ENCODE assay signal across 8 mouse cellular contexts in the genomic region with DNA sequence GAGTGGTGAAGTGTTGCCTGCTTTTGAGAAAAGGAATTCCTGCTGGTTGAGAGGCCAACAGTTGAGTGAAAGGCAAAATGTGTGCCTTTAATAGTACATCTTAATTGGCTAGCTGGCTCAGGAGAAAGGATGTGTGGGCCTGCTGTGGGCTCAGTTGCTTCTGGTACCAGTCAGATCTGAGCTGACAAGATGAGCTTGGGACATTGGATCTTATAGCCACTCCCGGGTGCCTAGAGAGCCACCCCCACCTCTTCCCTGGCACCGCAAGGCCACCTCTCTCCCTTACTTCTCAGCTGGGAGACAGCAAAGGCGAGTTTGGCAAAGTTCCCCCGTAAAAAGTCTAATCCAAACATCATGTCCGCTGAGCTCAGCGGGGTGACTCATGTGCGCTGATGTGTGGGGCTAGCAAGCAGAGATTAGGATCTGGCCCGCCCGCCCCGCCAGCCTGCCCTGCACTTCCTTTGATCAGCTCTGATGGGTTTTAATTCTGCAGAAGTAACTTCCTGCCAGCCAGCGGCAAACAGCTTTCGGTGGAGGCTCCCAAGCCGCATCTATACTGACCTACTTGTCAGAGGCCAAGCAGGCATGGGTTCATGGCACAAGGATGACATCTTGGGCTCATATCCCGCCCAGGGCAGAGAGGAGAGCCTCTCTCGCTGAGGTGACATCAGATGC. TPM values are rescaled to one million over a fixed set of nuclear protein-coding genes. Genes with fewer than 3 reads are reported as not detected.
DNase-seq lines count a peak whose midpoint lies in the region; ATAC-seq and TF ChIP-seq lines count a peak whose summit lies in the region.

No protein-coding gene starts in this region.

- no peak overlapping the region for H3K27ac ChIP-seq in layer of hippocampus, adult 2 months
- H3K27ac ChIP-seq in embryonic facial prominence, embryonic 14.5 days (replicated peaks; ENCODE audit: low read depth, low read length): peak overlapping the region; percentile 79
- H3K27ac ChIP-seq in heart, embryonic 12.5 days (ENCODE audit: poor library complexity, severe bottlenecking): peak overlapping the region; percentile 76
- peak overlapping the region; percentile 59 for H3K27ac ChIP-seq in kidney, embryonic 16.5 days (ENCODE audit: low read length)
- H3K27ac ChIP-seq in lung, embryonic 16.5 days (ENCODE audit: low read length): peak overlapping the region; percentile 94
- H3K27ac ChIP-seq in olfactory bulb, adult 2 months (ENCODE audit: insufficient read depth, low read depth, low read length): no peak overlapping the region

- no peaks in the 10 kb centered on the region for H3K36me3 ChIP-seq in embryonic facial prominence, embryonic 14.5 days (ENCODE audit: control insufficient read depth, insufficient read depth, low read length)
- H3K36me3 ChIP-seq in heart, embryonic 12.5 days: no peaks in the 10 kb centered on the region
- no peaks in the 10 kb centered on the region for H3K36me3 ChIP-seq in kidney, embryonic 16.5 days (ENCODE audit: insufficient read depth, low read length)
- H3K36me3 ChIP-seq in lung, embryonic 16.5 days (ENCODE audit: control insufficient read depth, insufficient read depth, low read length): no peaks in the 10 kb centered on the region

- peak overlapping the region; percentile 29 for H3K4me3 ChIP-seq in layer of hippocampus, adult 2 months
- no peak overlapping the region; the same call in 1 of the 2 replicates for H3K4me3 ChIP-seq in embryonic facial prominence, embryonic 14.5 days (ENCODE audit: low read depth, low read length)
- peak overlapping the region; percentile 3; the same call in 1 of the 2 replicates for H3K4me3 ChIP-seq in heart, embryonic 12.5 days
- no peak overlapping the region; the same call in 1 of the 2 replicates for H3K4me3 ChIP-seq in kidney, embryonic 16.5 days (ENCODE audit: low read length)
- peak overlapping the region; percentile 9; the same call in 1 of the 2 replicates for H3K4me3 ChIP-seq in lung, embryonic 16.5 days (ENCODE audit: low read length)
- H3K4me3 ChIP-seq in olfactory bulb, adult 2 months (ENCODE audit: insufficient read depth, low read depth, low read length): 0 out of 2 replicates have a peak overlapping the region, but pooled peaks have one; percentile 12

- H3K9ac ChIP-seq in embryonic facial prominence, embryonic 14.5 days (ENCODE audit: low read depth, low read length): 0 out of 2 replicates have a peak overlapping the region, but pooled peaks have one; percentile 25
- peak overlapping the region; percentile 37 for H3K9ac ChIP-seq in heart, embryonic 12.5 days
- H3K9ac ChIP-seq in kidney, embryonic 16.5 days (replicated peaks; ENCODE audit: low read length): peak overlapping the region; percentile 29; the same call in 1 of the 2 replicates
- H3K9ac ChIP-seq in lung, embryonic 16.5 days (ENCODE audit: low read length): peak overlapping the region; percentile 51

- ATAC-seq in embryonic facial prominence, embryonic 14.5 days (ENCODE audit: low read depth): peak; percentile 53
- no peak for ATAC-seq in heart, embryonic 12.5 days (ENCODE audit: insufficient number of reproducible peaks, low FRiP score)
- peak; percentile 77 for ATAC-seq in kidney, embryonic 16.5 days (ENCODE audit: low FRiP score, low TSS enrichment)
- peak; percentile 77 for ATAC-seq in lung, embryonic 16.5 days (ENCODE audit: low read depth)

- H3K4me1 ChIP-seq in embryonic facial prominence, embryonic 14.5 days (ENCODE audit: control insufficient read depth, insufficient read depth, low read length): peaks cover 20% of the 10 kb centered on the region
- H3K4me1 ChIP-seq in heart, embryonic 12.5 days (replicated peaks): peaks cover 53% of the 10 kb centered on the region
- peaks cover 29% of the 10 kb centered on the region for H3K4me1 ChIP-seq in kidney, embryonic 16.5 days (ENCODE audit: insufficient read depth, low read length)
- peaks cover 28% of the 10 kb centered on the region for H3K4me1 ChIP-seq in lung, embryonic 16.5 days (replicated peaks; ENCODE audit: control insufficient read depth, insufficient read depth, low read length)
- H3K4me1 ChIP-seq in olfactory bulb, adult 2 months (ENCODE audit: control insufficient read depth, insufficient read depth, low read length): peaks cover 15% of the 10 kb centered on the region

- DNase-seq in layer of hippocampus, adult 2 months (ENCODE audit: low spot score in 2 of 2): no peak
- DNase-seq in layer of hippocampus, postnatal 10 days (ENCODE audit: low spot score in 2 of 2): no peak
- peak; percentile 83 for DNase-seq in embryonic facial prominence, embryonic 14.5 days (ENCODE audit: low spot score)
- DNase-seq in thymus, postnatal 0 days (ENCODE audit: low spot score): peak; percentile 54

- no peaks in the 10 kb centered on the region for H3K27me3 ChIP-seq in embryonic facial prominence, embryonic 14.5 days (replicated peaks; ENCODE audit: control insufficient read depth, insufficient read depth, low read length)
- no peaks in the 10 kb centered on the region for H3K27me3 ChIP-seq in heart, embryonic 12.5 days (replicated peaks)
- no peaks in the 10 kb centered on the region for H3K27me3 ChIP-seq in kidney, embryonic 16.5 days (ENCODE audit: insufficient read depth, low read length)
- H3K27me3 ChIP-seq in lung, embryonic 16.5 days (ENCODE audit: control insufficient read depth, insufficient read depth, low read depth, low read length): no peaks in the 10 kb centered on the region

- TF ChIP-seq CTCF in layer of hippocampus, adult 2 months (conservative IDR thresholded peaks at IDR 0.05): no peak
- TF ChIP-seq CTCF in olfactory bulb, adult 2 months (IDR thresholded peaks at IDR 0.05; ENCODE audit: insufficient read depth, low read depth, low read length): no peak

- peak overlapping the region; percentile 46 for H3K4me2 ChIP-seq in embryonic facial prominence, embryonic 14.5 days (ENCODE audit: low read depth, low read length)
- H3K4me2 ChIP-seq in heart, embryonic 12.5 days: peak overlapping the region; percentile 61
- H3K4me2 ChIP-seq in kidney, embryonic 16.5 days (replicated peaks; ENCODE audit: low read depth, low read length): peak overlapping the region; percentile 47
- H3K4me2 ChIP-seq in lung, embryonic 16.5 days (ENCODE audit: low read depth, low read length): peak overlapping the region; percentile 42

- WGBS in embryonic facial prominence, embryonic 14.5 days: 4% methylated on average over 15 of the region's 15 CpGs
- 8% methylated on average over 15 of the region's 15 CpGs for WGBS in heart, embryonic 12.5 days
- 4% methylated on average over 15 of the region's 15 CpGs for WGBS in kidney, embryonic 16.5 days
- 1% methylated on average over 15 of the region's 15 CpGs for WGBS in lung, embryonic 16.5 days
- 6% methylated on average over 15 of the region's 15 CpGs for WGBS in olfactory bulb, adult 2 months

- TF ChIP-seq POLR2A in olfactory bulb, adult 2 months (IDR thresholded peaks at IDR 0.05; ENCODE audit: insufficient read depth, low read depth, low read length): no peak

- no peaks in the 10 kb centered on the region for H3K9me3 ChIP-seq in embryonic facial prominence, embryonic 14.5 days (ENCODE audit: control insufficient read depth, low read length)
- no peaks in the 10 kb centered on the region for H3K9me3 ChIP-seq in heart, embryonic 12.5 days (replicated peaks)
- no peaks in the 10 kb centered on the region for H3K9me3 ChIP-seq in kidney, embryonic 16.5 days (ENCODE audit: low read length)
- H3K9me3 ChIP-seq in lung, embryonic 16.5 days (ENCODE audit: control insufficient read depth, low read length): no peaks in the 10 kb centered on the region

RNA-seq across cellular contexts. Expression of a gene that starts 38.4 kb away (rescaled TPM):
- 10 to 100 TPM; 23.3 to 26.1 TPM for total RNA-seq in layer of hippocampus, adult 2 months (2021)
- 10 to 100 TPM; 33.4 to 35.0 TPM for total RNA-seq in layer of hippocampus, postnatal 10 days (2021)
- 35.3 and 40.0 TPM in 2 replicates for polyA plus RNA-seq in embryonic facial prominence, embryonic 14.5 days (2014; fragmentation: Nextera tagmentation; extraction: Ambion mirVana)
- polyA plus RNA-seq in heart, embryonic 12.5 days (2016; fragmentation: Nextera tagmentation; extraction: Ambion mirVana): 27.6 and 32.4 TPM in 2 replicates
- polyA plus RNA-seq in kidney, embryonic 16.5 days (2015; fragmentation: Nextera tagmentation; extraction: Ambion mirVana): 34.4 and 36.2 TPM in 2 replicates
- polyA plus RNA-seq in lung, embryonic 16.5 days (2015; fragmentation: Nextera tagmentation; extraction: Ambion mirVana): 28.4 and 28.6 TPM in 2 replicates
- not detected in 2 replicates for polyA plus RNA-seq in olfactory bulb, adult 2 months (2012; ENCODE audit: insufficient read depth, insufficient read length, low replicate concordance, missing spikeins)
- 16.5 and 20.6 TPM in 2 replicates for polyA plus RNA-seq in thymus, postnatal 0 days (2015; fragmentation: Nextera tagmentation; extraction: Ambion mirVana)

Comparison
In these comparisons a context has a peak if more than half of its experiments do, and no peak if none do; other contexts are left out.
1. DNase-seq: peak in embryonic facial prominence, embryonic 14.5 days (single experiment) and thymus, postnatal 0 days (single experiment); none in layer of hippocampus, adult 2 months (0 of 2) and layer of hippocampus, postnatal 10 days (0 of 2).
2. H3K27ac ChIP-seq: peak in embryonic facial prominence, embryonic 14.5 days (single experiment), heart, embryonic 12.5 days (single experiment), kidney, embryonic 16.5 days (single experiment) and lung, embryonic 16.5 days (single experiment); none in layer of hippocampus, adult 2 months (single experiment) and olfactory bulb, adult 2 months (single experiment).
3. H3K4me3 ChIP-seq: peak in layer of hippocampus, adult 2 months (single experiment), heart, embryonic 12.5 days (single experiment), lung, embryonic 16.5 days (single experiment) and olfactory bulb, adult 2 months (single experiment); none in embryonic facial prominence, embryonic 14.5 days (single experiment) and kidney, embryonic 16.5 days (single experiment).
4. Peak in every context shown above with its lines, with median percentiles within 50 percentile points of each other: H3K4me2 ChIP-seq and H3K9ac ChIP-seq.